Mouse (Mus musculus) hindbrain, embryonic 11.5 days (tissue): Measurements from ENCODE around the gene Hspd1. TPM values are rescaled to one million over a fixed set of nuclear protein-coding genes. Genes with fewer than 3 reads are reported as not detected.

Source experiments
- ATAC-seq: fragments of 200-750 bp; cut with Nextera tagmentation; 2 replicates; pipeline ENCODE4 v1.8.0; 2017; ENCODE audit warnings: mild to moderate bottlenecking, moderate TSS enrichment, moderate library complexity; ENCODE audit not compliant: low FRiP score
- DNase-seq: peaks from one replicate; pipeline ENCODE4 v3.0.0-alpha.2; 2015; ENCODE audit warnings: low spot score
- H3K27ac ChIP-seq: fragments of 300-500 bp; sonication (generic); 2 replicates; pipeline ENCODE4 v1.5.1; 2014; ENCODE audit warnings: mild to moderate bottlenecking, low read depth, low read length
- H3K27me3 ChIP-seq: fragments of 300-500 bp; sonication (generic); 2 replicates; pipeline ENCODE4 v1.6.1; 2014; ENCODE audit warnings: mild to moderate bottlenecking, low read length, moderate library complexity, mixed read lengths; ENCODE audit not compliant: control insufficient read depth, insufficient read depth
- H3K36me3 ChIP-seq: fragments of 300-500 bp; sonication (generic); 2 replicates; pipeline ENCODE4 v1.6.1; 2014; ENCODE audit warnings: mild to moderate bottlenecking, low read length, moderate library complexity, mixed read lengths; ENCODE audit not compliant: control insufficient read depth, insufficient read depth
- H3K4me1 ChIP-seq: fragments of 300-500 bp; sonication (generic); replicated peaks from 2 replicates; pipeline ENCODE4 v1.6.1; 2014; ENCODE audit warnings: low read length, mixed read lengths; ENCODE audit not compliant: control insufficient read depth, insufficient read depth
- H3K4me2 ChIP-seq: fragments of 300-500 bp; sonication (generic); replicated peaks from 2 replicates; pipeline ENCODE4 v1.6.1; 2014; ENCODE audit warnings: mild to moderate bottlenecking, low read depth, low read length
- H3K4me3 ChIP-seq: fragments of 300-500 bp; sonication (generic); 2 replicates; pipeline ENCODE4 v1.5.1; 2014; ENCODE audit warnings: low read depth, low read length
- H3K9ac ChIP-seq: fragments of 300-500 bp; sonication (generic); 2 replicates; pipeline ENCODE4 v1.6.1; 2014; ENCODE audit warnings: low read depth, low read length
- H3K9me3 ChIP-seq: fragments of 300-500 bp; sonication (generic); 2 replicates; pipeline ENCODE4 v1.6.1; 2016; ENCODE audit warnings: low read length; ENCODE audit not compliant: control insufficient read depth
- WGBS: fragments of 180-500 bp; shearing (Covaris S2); extraction: QIAGEN DNeasy Blood & Tissue Kit; methylation state at CpG from one replicate; pipeline ENCODE4 v1.1.7; 2014; 5-methylcytosine and 5-hydroxymethylcytosine counted together
- polyA plus RNA-seq: library from polyadenylated mRNA; unstranded; fragments of >200 nt; fragmentation: Nextera tagmentation; extraction: Ambion mirVana; gene quantifications from 2 replicates; pipeline ENCODE4 v1.2.1, GENCODE M21; 2014

Gene Hspd1
- polyA plus RNA-seq, 1 experiment from 2014 or later, result 354 TPM

DNA sequence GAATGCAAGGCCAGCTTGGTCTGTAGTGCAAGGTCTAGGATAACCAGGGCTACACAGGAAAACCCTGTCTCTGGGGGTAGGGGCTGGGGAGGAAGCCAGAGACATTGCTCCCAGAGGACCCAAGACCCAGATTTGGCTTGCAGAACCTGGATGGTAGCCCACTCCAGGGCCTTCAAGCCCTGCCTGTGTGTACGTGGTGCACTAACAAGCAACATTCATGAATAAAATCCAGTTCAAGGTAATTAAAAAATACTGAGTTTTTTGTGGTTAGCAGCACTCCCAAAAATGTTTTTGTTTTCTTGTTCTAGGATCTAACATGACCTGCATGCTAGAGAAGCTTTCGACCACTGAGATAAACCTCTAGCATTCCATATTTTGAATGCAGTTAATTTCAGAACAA lies 4.0 kb upstream of the Hspd1 start:
- WGBS, result 91% methylated on average over 2 of the region's 2 CpGs
- Histone ChIP-seq H3K9ac (no peak overlapping the region), H3K36me3 (no peaks in the 10 kb centered on the region), H3K27ac (no peak overlapping the region), H3K4me3 (no peak overlapping the region), H3K4me2 (no peak overlapping the region), H3K9me3 (no peaks in the 10 kb centered on the region), H3K27me3 (no peaks in the 10 kb centered on the region), H3K4me1 (0 out of 2 replicates have a peak, but pooled peaks cover 2% of the 10 kb centered on the region)
- no peak for ATAC-seq
- no peak for DNase-seq

DNA sequence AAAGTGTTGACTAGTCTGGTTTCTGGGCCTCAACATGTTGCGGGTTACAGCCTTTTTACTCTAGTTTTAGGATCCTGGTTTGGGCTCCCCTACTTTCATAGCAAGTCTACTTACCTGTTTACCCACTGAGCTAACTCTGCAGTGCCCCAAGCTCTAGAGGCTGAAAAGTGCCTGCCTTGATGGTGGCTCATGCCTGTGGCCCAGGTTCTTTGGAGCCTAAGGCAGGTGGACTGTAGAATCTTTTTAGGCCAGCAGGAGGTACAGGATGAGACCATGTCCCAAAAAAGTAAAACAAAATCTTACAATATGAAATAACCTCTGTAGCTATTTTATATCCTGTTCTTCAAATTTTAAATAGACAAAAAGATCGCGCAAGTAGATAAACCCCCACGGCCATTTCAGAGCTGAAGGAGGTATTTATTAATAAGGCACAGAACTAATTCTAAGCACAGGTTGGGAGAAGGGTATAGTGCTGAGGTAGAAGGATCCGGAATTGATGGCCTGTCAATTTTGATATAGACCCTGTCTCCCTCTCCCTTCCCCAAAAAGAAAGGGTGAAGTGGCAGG lies 1.5 kb upstream of the Hspd1 start:
- Histone ChIP-seq H3K36me3 (no peaks in the 10 kb centered on the region), H3K4me1 (0 out of 2 replicates have a peak, but pooled peaks cover 2% of the 10 kb centered on the region), H3K27ac (no peak overlapping the region), H3K9me3 (no peaks in the 10 kb centered on the region), H3K4me3 (peak overlapping the region; percentile 91), H3K27me3 (no peaks in the 10 kb centered on the region), H3K4me2 (peak overlapping the region; percentile 70), H3K9ac (peak overlapping the region; percentile 73; the same call in 1 of the 2 replicates)
- ATAC-seq (no peak), DNase-seq (no peak)
- WGBS, result 91% methylated on average over 5 of the region's 5 CpGs

DNA sequence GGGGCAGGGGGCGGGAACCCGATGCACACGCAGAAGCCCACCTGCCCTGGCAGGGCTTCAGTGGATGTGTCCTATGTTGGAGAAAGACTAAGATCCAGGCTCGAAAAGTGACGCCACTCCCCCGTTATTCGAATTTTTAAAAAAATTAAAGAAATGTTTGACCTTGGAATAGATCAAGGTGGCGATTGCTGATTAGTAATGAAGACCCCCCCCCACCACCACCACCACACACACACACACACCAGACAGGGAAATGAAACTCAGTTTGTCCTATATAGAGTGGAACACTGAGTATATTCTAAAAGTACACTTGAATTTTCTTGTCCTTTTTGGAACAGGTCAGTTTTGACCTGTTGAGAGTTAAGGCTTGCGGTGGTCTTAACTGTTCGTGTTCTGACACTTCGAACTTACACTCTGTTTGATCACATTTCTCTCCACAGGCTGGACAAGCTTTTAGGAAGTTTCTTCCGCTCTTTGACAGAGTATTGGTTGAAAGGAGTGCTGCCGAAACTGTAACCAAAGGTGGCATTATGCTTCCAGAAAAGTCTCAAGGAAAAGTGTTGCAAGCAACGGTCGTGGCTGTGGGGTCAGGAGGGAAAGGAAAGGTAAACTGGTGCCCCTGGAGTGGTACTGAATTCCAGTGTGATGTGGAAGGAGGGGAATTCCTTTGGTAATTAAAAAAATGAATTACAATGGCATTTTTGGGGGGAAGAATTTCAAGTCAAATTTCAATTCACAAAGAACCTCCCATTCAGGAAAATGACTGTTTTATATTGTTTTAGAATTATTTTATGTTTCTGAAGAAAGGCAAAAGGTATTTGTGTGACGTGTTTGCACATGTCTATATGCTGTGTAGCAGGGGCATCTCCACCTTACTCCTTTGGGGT lies 811 bp upstream of the Hspd1 start:
- H3K4me3 ChIP-seq, result peak overlapping the region; percentile 91
- DNase-seq (peak; percentile 15), ATAC-seq (peak; percentile 1; the same call in 1 of the 2 replicates)
- 11% methylated on average over 16 of the region's 16 CpGs for WGBS
- H3K27me3 ChIP-seq, result no peaks in the 10 kb centered on the region
- H3K9me3 ChIP-seq, result no peaks in the 10 kb centered on the region
- H3K4me2 ChIP-seq, result peak overlapping the region; percentile 70
- 0 out of 2 replicates have a peak, but pooled peaks cover 2% of the 10 kb centered on the region for H3K4me1 ChIP-seq
- peak overlapping the region; percentile 96 for H3K27ac ChIP-seq
- H3K9ac ChIP-seq, result peak overlapping the region; percentile 73
- no peaks in the 10 kb centered on the region for H3K36me3 ChIP-seq

DNA sequence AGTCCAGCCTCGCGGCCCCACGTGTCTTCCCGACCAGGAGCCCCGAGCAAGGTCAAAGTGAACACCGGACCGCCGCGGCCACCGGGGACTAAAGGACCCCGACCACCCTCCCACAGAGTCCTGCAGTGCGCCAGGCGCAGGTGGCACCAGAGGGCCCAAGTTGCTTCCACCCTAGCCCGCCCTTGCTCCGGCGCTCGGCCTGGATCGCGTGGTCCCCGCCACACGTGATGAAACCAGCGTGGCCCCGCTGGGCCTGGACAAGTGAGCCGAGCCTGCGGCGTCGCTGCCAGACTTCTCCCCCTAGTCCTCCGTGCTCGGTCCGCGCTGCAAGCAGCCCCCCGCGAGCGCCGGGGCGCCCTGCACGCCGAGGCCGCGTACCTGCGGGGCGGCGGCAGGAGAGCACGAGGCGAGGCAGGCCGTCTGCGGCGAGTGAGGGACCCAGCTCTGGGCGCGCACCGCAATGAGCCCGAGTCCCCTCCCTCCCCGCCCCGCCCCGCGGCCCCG lies 590 bp downstream of the Hspd1 start:
- Histone ChIP-seq H3K4me2 (peak overlapping the region; percentile 77), H3K36me3 (peaks cover 9% of the 10 kb centered on the region; the same call in 1 of the 2 replicates), H3K4me3 (peak overlapping the region; percentile 91), H3K27me3 (no peaks in the 10 kb centered on the region), H3K4me1 (0 out of 2 replicates have a peak, but pooled peaks cover 2% of the 10 kb centered on the region), H3K9me3 (no peaks in the 10 kb centered on the region), H3K9ac (peak overlapping the region; percentile 95), H3K27ac (peak overlapping the region; percentile 96)
- peak; percentile 57 for ATAC-seq
- under 1% methylated on average over 46 of the region's 57 CpGs for WGBS
- no peak for DNase-seq

DNA sequence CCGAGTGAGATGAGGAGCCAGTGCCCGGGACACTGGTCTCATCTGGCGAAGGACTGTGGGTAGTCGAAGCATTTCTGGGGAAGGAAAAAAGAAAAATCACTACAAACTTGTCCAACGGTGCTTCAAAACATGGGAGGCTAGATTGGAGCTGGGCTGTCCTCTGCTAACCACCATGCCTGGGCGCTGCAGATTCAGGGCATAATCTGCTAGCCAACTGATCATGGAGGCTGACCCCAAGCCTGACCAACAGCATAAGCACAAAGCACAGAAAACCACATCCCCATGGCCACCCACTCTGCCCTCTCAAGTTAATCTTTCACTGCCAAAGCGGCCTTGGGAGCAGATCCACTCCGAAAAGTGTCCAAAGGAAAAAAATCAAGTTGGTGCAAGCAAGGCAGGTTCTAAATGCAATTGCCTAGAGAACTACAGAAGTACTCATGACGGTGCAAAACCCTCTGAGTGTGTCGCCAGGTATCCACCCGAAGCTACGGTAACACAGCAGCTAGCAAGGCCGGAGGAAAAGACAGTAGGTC lies 1.1 kb downstream of the Hspd1 start:
- H3K9ac ChIP-seq, result peak overlapping the region; percentile 95
- 0 out of 2 replicates have a peak, but pooled peaks cover 2% of the 10 kb centered on the region for H3K4me1 ChIP-seq
- peak overlapping the region; percentile 91 for H3K4me3 ChIP-seq
- H3K27me3 ChIP-seq, result no peaks in the 10 kb centered on the region
- H3K36me3 ChIP-seq, result peaks cover 12% of the 10 kb centered on the region; the same call in 1 of the 2 replicates
- peak overlapping the region; percentile 77 for H3K4me2 ChIP-seq
- H3K9me3 ChIP-seq, result no peaks in the 10 kb centered on the region
- ATAC-seq (no peak), DNase-seq (no peak)
- H3K27ac ChIP-seq, result peak overlapping the region; percentile 96
- WGBS, result 2% methylated on average over 13 of the region's 13 CpGs

DNA sequence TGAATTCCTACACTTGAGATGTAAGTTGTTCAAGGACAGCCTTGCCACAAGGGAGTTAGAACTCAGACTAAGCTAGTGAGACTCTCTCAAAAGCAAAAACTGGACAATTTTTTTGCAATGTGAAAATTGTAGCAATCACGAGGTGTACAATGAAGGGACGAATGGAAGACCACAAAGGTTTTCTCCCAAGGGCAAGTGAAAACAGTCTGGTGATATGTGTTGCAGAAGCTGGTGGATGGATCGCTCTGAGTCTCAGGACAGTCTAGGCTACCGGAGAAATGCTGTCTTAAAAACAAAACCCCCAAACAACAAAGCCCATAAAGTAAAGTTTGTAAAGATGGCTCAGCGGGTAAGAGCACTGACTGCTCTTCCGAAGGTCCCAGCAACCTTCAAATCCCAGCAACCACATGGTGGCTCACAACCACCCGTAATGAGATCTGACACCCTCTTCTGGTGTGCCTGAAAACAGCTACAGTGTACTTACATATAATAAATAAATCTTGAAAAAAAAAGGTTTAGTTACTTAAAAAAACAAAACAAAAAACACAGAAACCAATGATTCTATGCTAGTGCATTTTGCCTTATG lies 2.2 kb downstream of the Hspd1 start:
- Histone ChIP-seq H3K9me3 (no peaks in the 10 kb centered on the region), H3K4me3 (peak overlapping the region; percentile 91; the same call in 1 of the 2 replicates), H3K27ac (no peak overlapping the region), H3K9ac (no peak overlapping the region), H3K27me3 (no peaks in the 10 kb centered on the region), H3K36me3 (peaks cover 12% of the 10 kb centered on the region; the same call in 1 of the 2 replicates), H3K4me2 (peak overlapping the region; percentile 77; the same call in 1 of the 2 replicates), H3K4me1 (0 out of 2 replicates have a peak, but pooled peaks cover 2% of the 10 kb centered on the region)
- ATAC-seq (no peak), DNase-seq (no peak)
- WGBS, result 55% methylated on average over 7 of the region's 7 CpGs

DNA sequence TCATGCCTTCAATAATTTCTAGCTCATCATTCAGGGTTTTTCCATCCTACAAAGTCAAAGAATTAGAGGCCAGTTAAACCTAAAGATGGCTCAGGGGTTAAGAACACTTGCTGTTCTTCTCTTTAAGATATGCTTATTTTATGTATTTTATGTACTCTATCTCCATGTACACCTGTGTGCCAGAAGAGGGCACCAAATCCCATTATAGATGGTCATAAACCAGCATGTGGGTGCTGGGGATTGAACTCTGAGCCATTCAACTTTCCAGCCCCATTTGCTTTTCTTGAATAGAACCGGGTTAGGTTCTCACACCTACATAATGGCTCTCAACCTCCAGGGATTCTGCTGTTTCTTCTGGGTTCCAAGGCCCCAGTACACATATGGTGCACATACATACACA lies 5.9 kb downstream of the Hspd1 start:
- 74% methylated on average over 1 of the region's 1 CpGs for WGBS
- H3K27ac ChIP-seq, result no peak overlapping the region

DNA sequence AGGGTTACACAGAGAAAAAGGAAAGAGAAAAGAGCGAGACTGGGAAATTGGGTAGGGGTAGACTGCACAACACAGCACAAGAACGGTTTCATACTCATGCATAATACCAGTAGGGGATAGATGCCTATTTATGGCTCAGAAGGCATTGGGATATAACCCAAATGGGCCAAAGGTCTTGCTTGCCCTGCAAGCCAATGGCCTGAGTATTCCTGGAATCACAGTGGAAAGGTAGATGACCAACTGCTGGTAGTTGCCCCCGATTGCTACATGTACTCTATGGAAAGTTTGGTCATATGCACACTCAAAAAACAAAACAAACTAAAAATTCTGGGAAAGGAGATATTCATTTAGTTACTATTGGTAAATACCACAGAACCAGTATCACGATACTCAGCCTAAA lies 8.4 kb downstream of the Hspd1 start:
- no peaks in the 10 kb centered on the region for H3K27me3 ChIP-seq
- H3K4me1 ChIP-seq, result no peaks in the 10 kb centered on the region
- H3K27ac ChIP-seq, result no peak overlapping the region
- no peak overlapping the region for H3K9ac ChIP-seq
- no peak for ATAC-seq
- peaks cover 18% of the 10 kb centered on the region; the same call in 1 of the 2 replicates for H3K36me3 ChIP-seq
- H3K4me3 ChIP-seq, result no peak overlapping the region
- DNase-seq, result no peak
- no peaks in the 10 kb centered on the region for H3K9me3 ChIP-seq
- no peak overlapping the region for H3K4me2 ChIP-seq
- WGBS, result 92% methylated on average over 4 of the region's 4 CpGs

More for the DNA sequence above, 5.9 kb downstream of the Hspd1 start:
- Histone ChIP-seq H3K4me1 (no peaks in the 10 kb centered on the region), H3K4me3 (no peak overlapping the region), H3K9ac (no peak overlapping the region), H3K36me3 (peaks cover 18% of the 10 kb centered on the region; the same call in 1 of the 2 replicates), H3K9me3 (no peaks in the 10 kb centered on the region), H3K4me2 (no peak overlapping the region), H3K27me3 (no peaks in the 10 kb centered on the region)
- no peak for ATAC-seq
- DNase-seq, result peak; percentile 25
